Mouse (Mus musculus) embryonic fibroblast, embryonic 13.5 days (primary cell): Measurements from ENCODE around the gene Ccdc152. TPM values are rescaled to one million over a fixed set of nuclear protein-coding genes. Genes with fewer than 3 reads are reported as not detected.

Experiments used
- H3K27ac ChIP-seq: 2 replicates; pipeline ENCODE4 v1.5.1; 2012; ENCODE audit warnings: low read length, control low read depth, inconsistent platforms; ENCODE audit not compliant: insufficient read depth
- H3K4me1 ChIP-seq: 2 replicates; pipeline ENCODE4 v1.6.1; 2011; ENCODE audit warnings: low read length; ENCODE audit not compliant: control insufficient read depth, insufficient read depth
- H3K4me3 ChIP-seq: 2 replicates; pipeline ENCODE4 v1.5.1; 2011; ENCODE audit warnings: mild to moderate bottlenecking, control low read depth, low read length; ENCODE audit not compliant: insufficient read depth
- CTCF ChIP-seq: IDR thresholded peaks from 2 replicates; pipeline ENCODE4 v1.5.1; 2011; ENCODE audit warnings: mild to moderate bottlenecking, control low read depth, low read length, moderate library complexity, borderline replicate concordance; ENCODE audit not compliant: insufficient read depth
- POLR2A ChIP-seq: IDR thresholded peaks from 2 replicates; pipeline ENCODE4 v1.6.1; 2011; ENCODE audit warnings: low read depth, mild to moderate bottlenecking, control low read depth, low read length, moderate library complexity
- polyA plus RNA-seq: library from polyadenylated mRNA; stranded (reverse); fragments of >200 nt; gene quantifications from 2 replicates; pipeline ENCODE4 v1.2.4, GENCODE M21; 2011; ENCODE audit warnings: low read depth; ENCODE audit not compliant: missing spikeins, insufficient read length

Gene Ccdc152
- polyA plus RNA-seq, 1 experiment = 0.53 TPM

DNA sequence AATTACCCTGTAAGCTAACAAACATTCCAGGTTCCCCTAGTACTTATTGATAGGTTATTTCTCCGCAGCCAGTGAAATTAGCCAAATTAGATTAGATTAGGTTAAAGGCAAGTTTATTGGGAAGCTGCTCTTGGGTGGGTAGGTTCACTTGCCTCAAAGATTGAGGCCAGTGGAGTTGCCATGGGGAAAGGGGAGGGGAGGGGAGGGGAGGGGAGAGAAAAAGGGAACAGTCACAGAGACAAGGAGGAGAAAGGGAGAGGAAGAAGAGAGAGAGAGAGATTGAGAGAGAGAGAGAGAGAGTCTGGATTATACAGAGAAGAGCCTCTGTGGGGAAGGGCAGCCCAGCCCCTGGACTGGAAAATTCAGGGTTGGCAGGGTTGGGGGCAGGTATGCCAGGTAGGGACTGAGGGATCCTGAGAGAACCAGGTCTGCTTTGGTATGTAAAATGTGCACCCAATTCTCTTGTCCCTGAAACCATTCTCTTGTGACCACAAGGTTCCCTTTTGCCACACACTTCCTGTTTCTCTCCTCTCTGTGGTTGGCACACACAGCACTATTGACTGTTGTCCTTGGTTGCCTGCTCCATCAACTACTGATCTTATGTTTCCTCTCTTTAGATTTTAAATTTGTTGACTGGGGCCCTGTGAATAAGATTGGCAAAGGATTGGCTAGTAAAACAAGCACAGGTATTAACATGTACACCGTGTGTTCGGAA, 69.3 kb downstream of the Ccdc152 start:
- TF ChIP-seq POLR2A = no peak
- TF ChIP-seq CTCF = no peak
- H3K4me1 ChIP-seq = no peaks in the 10 kb centered on the region
- H3K4me3 ChIP-seq = no peak overlapping the region
- H3K27ac ChIP-seq = no peak overlapping the region

GRCm38 (mm10) chr15:3232168-3232835, 71.0 kb downstream of the Ccdc152 start:
- no peak overlapping the region for H3K4me3 ChIP-seq
- H3K27ac ChIP-seq = no peak overlapping the region
- no peak for TF ChIP-seq CTCF
- no peak for TF ChIP-seq POLR2A
- H3K4me1 ChIP-seq = no peaks in the 10 kb centered on the region

GRCm38 (mm10) chr15:3231004-3231403, 72.3 kb downstream of the Ccdc152 start:
- Histone ChIP-seq H3K4me3 (no peak overlapping the region), H3K27ac (no peak overlapping the region), H3K4me1 (no peaks in the 10 kb centered on the region)
- TF ChIP-seq CTCF (no peak), POLR2A (no peak)

Other genes with a start within 250 kb of the Ccdc152 start
- gene Selenop, start 35.0 kb downstream of the Ccdc152 start, polyA plus RNA-seq = 17.0 and 38.9 TPM in 2 replicates